Mouse (Mus musculus): ENCODE measurements around the gene Slc37a1. TPM values are rescaled to one million over a fixed set of nuclear protein-coding genes. Genes with fewer than 3 reads are reported as not detected.
"Not testable (repeated sequence)": the region's sequence is repeated elsewhere in the genome, so short reads cannot be mapped to it uniquely, and the experiment has no call there.

The Slc37a1 gene
- polyA plus RNA-seq, 1 experiment from 2014 or later = 6.4 TPM

DNA sequence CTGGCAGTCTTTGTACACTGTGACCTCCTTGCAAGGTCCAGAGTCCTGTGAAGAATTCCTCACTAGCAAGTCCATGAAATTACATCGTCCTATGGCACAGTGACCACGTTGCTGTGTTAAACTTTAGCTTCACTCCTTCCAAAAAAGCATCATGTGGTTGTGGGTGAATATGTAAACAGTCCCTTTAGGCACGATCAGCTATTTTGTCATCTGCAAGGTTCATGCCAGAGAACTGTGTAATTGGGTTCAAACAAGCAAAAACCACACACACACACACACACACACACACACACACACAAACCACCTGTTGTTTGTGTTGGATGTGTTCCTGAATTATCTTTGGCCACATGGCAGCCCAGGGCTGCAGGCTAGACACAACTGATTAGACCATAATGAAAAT, 45.3 kb downstream of the Slc37a1 start:
- no peaks in the 10 kb centered on the region for H3K36me3 ChIP-seq
- H3K27ac ChIP-seq (replicated peaks) = no peak overlapping the region
- H3K9me3 ChIP-seq (replicated peaks) = no peaks in the 10 kb centered on the region
- no peak overlapping the region for H3K4me3 ChIP-seq
- H3K4me1 ChIP-seq = peaks cover 6% of the 10 kb centered on the region; the same call in 1 of the 2 replicates
- H3K27me3 ChIP-seq (ENCODE audit: low read depth, poor library complexity, severe bottlenecking) = no peaks in the 10 kb centered on the region
- WGBS = 72% methylated on average over 3 of the region's 3 CpGs
- no peak for DNase-seq (ENCODE audit: low spot score)

DNA sequence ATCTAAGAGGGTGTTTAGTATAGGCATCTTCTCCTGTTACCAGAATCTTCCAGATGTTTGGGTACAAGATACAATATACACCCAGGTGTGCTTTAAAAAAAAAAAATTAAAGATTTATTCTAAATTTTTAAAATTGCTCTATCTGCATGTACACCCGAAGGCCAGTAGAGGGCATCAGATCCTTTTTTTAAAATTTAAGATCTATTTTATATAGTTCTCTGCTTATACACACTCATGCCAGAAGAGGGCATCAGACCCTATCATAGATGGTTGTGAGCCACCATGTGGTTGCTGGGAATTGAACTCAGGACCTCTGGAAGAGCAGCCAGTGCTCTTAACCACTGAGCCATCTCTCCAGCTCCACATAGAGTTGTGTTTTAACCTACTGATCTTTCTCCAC, 45.7 kb downstream of the Slc37a1 start:
- Histone ChIP-seq H3K4me3 (no peak overlapping the region), H3K4me1 (peaks cover 6% of the 10 kb centered on the region; the same call in 1 of the 2 replicates), H3K9me3 (replicated peaks) (no peaks in the 10 kb centered on the region), H3K27me3 (ENCODE audit: low read depth, poor library complexity, severe bottlenecking) (no peaks in the 10 kb centered on the region), H3K36me3 (no peaks in the 10 kb centered on the region), H3K27ac (replicated peaks) (no peak overlapping the region)
- DNase-seq (ENCODE audit: low spot score) = no peak
- WGBS = 52% methylated on average over 1 of the region's 1 CpGs

DNA sequence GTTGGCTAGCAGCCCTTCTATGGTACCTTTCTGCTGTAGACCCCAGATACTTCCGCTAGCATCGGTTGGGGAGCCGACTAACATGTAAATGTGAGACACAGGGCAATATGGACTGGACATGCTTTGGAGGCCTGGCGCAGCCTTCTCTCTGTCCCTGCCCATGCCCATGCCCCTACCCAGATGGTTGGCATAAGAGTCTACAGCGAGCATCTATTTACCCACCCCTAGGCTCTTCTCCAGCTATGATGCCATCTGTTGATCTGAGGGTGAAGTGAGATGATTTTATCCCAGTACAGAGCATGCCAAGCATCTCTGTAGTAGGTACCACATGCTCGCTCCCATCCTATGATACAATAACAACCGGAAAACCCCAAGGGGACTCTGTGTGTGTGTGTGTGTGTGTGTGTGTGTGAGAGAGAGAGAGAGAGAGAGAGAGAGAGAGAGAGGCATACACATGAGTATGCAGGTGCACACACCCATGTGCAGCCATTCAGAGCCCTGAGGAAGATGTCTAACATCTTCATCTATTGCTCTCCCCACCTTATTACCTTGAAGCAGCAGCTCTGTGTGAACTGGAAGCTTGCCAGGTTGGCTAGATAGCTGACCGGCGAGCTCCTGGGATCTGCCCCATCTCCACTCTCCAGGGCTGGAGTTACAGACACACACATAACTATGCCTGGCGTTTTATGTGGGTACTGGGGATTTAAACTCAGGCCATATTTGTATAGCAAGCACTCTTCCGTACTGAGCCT, 48.1 kb downstream of the Slc37a1 start:
- 91% methylated on average over 11 of the region's 11 CpGs for WGBS
- H3K9me3 ChIP-seq (replicated peaks) = no peaks in the 10 kb centered on the region
- peaks cover 5% of the 10 kb centered on the region; the same call in 1 of the 2 replicates for H3K4me1 ChIP-seq
- H3K27me3 ChIP-seq (ENCODE audit: low read depth, poor library complexity, severe bottlenecking) = no peaks in the 10 kb centered on the region
- DNase-seq (ENCODE audit: low spot score) = no peak
- no peak overlapping the region for H3K27ac ChIP-seq (replicated peaks)
- no peak overlapping the region for H3K4me3 ChIP-seq
- H3K36me3 ChIP-seq = no peaks in the 10 kb centered on the region

DNA sequence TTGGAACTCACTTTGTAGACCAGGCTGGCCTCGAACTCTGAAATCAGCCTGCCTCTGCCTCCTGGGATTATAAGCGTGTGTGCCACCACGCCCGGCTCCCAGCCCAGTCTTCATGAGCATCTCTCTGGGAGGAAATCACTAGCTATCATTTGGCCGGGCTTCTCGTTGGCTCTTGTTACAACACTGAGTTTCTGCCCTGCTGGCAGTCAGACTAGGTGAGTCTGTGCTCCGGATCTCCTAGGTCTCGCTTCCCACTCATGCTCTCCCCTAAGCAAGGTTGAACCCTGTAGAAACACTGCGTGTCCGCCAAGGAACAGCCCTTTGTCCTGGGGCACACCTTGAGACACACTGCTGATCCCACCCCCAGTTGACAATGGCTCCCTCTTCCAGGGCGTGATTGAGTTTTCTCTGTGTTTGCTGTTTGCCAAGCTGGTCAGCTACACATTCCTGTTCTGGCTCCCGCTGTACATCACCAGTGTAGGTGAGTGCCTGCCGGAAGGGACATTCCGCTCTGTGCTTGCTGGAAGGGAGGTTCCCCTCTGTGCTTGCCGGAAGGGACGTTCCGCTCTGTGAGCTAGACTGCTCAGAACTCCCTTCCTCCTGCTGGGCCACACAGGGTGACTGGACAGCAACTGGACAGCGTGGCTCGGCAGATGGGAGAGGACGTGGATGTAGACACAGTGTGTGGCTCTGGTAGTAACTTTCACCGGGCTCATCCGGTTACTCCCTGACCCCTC, 48.9 kb downstream of the Slc37a1 start:
- WGBS = 83% methylated on average over 22 of the region's 22 CpGs
- Histone ChIP-seq H3K27ac (replicated peaks) (0 out of 2 replicates have a peak overlapping the region, but pooled peaks have one; percentile 17), H3K4me1 (no peaks in the 10 kb centered on the region), H3K9me3 (replicated peaks) (no peaks in the 10 kb centered on the region), H3K36me3 (no peaks in the 10 kb centered on the region), H3K4me3 (no peak overlapping the region), H3K27me3 (ENCODE audit: low read depth, poor library complexity, severe bottlenecking) (no peaks in the 10 kb centered on the region)
- no peak for DNase-seq (ENCODE audit: low spot score)

DNA sequence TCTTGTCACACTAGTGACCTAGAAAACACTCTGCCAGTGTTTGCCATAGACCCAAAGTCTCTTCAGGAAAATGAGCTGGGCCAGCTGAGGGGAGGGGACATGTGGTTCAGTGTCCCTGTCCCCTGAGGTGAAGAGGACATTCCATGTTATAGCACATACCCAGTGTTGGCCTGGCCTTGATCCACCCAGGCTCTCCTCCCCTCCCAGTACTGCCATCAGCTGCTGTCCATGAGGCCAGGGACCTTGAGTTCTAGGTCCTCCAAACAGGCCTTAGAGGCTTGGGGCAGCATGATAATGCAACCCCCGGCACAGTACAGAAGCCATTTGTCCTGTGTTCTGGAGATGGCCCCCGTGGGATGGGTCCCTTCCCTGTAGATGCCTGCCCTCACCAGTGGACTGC, 53.2 kb downstream of the Slc37a1 start:
- DNase-seq (ENCODE audit: low spot score) = no peak
- WGBS = 82% methylated on average over 2 of the region's 2 CpGs

DNA sequence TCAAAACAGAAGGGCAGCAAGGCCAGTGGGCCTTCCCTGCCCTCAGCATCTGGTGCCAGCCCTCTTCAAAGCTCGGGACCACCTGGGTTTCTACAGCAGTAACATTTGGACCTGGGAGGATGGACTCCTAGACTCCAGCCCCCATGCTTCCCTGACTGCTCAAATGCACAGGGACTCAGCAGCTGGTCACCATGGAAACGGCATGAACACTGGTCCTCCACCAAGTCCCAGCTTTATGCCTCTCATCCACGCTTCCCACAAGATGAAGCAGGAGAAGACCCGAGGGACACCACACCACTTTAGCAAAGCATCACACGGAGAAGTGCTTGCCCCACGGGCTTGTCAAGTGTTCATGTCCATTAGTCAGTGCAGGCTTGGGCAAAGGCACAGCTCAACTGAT, 55.6 kb downstream of the Slc37a1 start:
- H3K27me3 ChIP-seq (ENCODE audit: low read depth, poor library complexity, severe bottlenecking) = no peaks in the 10 kb centered on the region
- H3K4me1 ChIP-seq = peaks cover 12% of the 10 kb centered on the region
- DNase-seq (ENCODE audit: low spot score) = no peak
- no peaks in the 10 kb centered on the region for H3K9me3 ChIP-seq (replicated peaks)
- no peaks in the 10 kb centered on the region for H3K36me3 ChIP-seq
- 74% methylated on average over 6 of the region's 6 CpGs for WGBS
- H3K4me3 ChIP-seq = no peak overlapping the region
- H3K27ac ChIP-seq (replicated peaks) = no peak overlapping the region

More for the DNA sequence above, 53.2 kb downstream of the Slc37a1 start:
- no peaks in the 10 kb centered on the region for H3K27me3 ChIP-seq (ENCODE audit: low read depth, poor library complexity, severe bottlenecking)
- H3K4me3 ChIP-seq = no peak overlapping the region
- H3K9me3 ChIP-seq (replicated peaks) = no peaks in the 10 kb centered on the region
- H3K27ac ChIP-seq (replicated peaks) = no peak overlapping the region
- peaks cover 12% of the 10 kb centered on the region for H3K4me1 ChIP-seq
- no peaks in the 10 kb centered on the region for H3K36me3 ChIP-seq

DNA sequence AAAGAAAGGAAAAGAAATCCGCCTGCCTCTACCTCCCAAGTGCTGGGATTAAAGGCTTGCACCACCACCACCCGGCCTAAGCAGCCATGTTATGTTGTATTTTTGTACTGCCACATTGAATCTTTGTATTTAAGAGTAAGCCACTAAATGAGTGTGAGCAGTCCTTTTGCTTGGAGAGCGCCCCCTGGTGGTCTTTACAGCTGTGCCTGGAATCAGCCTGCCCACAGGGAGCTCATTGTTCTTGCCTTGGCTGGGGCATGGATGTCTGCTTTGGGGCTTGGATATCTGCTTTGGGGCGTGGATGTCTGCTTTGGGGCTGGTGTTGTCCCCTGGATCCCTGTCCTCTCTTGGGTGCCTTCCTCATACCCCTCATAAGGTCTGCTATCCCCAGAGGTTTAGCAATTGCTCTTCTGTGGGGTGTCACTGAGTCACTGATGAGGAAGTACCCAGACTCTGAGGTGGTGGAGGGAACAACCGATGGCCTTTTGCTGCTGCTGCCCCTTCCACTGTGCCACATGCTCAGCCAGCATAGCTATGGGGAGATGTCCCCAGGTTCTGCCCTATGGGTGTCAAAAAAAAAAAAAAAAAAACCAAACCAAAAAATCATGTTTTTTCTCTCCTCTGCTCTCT, 57.7 kb downstream of the Slc37a1 start:
- Histone ChIP-seq H3K9me3 (replicated peaks) (no peaks in the 10 kb centered on the region), H3K4me3 (no peak overlapping the region), H3K27ac (replicated peaks) (0 out of 2 replicates have a peak overlapping the region, but pooled peaks have one; percentile 33), H3K4me1 (peaks cover 16% of the 10 kb centered on the region), H3K27me3 (ENCODE audit: low read depth, poor library complexity, severe bottlenecking) (no peaks in the 10 kb centered on the region), H3K36me3 (no peaks in the 10 kb centered on the region)
- 40% methylated on average over 5 of the region's 5 CpGs for WGBS
- peak; percentile 75 for DNase-seq (ENCODE audit: low spot score)

DNA sequence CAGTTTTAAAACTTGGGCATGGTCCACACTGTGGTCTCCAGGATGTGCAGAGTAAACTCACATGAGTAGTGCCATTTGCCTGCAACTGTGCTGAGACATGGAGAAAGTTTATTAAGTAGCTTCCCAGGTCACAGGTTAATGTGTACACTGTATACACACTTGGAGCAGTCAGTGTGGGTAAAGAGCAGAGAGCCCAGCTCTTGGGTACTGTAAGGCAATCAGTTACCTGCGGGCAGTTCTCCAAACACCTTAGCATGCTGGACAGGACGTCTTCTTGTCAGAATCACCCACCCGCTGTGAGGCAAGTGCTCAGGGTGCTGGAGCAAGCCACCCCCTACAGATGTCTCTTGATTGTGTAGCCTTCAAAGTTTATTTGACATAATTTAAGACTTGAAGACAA, 58.2 kb downstream of the Slc37a1 start:
- WGBS = 88% methylated on average over 3 of the region's 3 CpGs
- H3K36me3 ChIP-seq = no peaks in the 10 kb centered on the region
- DNase-seq (ENCODE audit: low spot score) = no peak
- H3K9me3 ChIP-seq (replicated peaks) = no peaks in the 10 kb centered on the region
- no peak overlapping the region for H3K4me3 ChIP-seq
- H3K4me1 ChIP-seq = peaks cover 16% of the 10 kb centered on the region
- H3K27me3 ChIP-seq (ENCODE audit: low read depth, poor library complexity, severe bottlenecking) = no peaks in the 10 kb centered on the region
- H3K27ac ChIP-seq (replicated peaks) = no peak overlapping the region

DNA sequence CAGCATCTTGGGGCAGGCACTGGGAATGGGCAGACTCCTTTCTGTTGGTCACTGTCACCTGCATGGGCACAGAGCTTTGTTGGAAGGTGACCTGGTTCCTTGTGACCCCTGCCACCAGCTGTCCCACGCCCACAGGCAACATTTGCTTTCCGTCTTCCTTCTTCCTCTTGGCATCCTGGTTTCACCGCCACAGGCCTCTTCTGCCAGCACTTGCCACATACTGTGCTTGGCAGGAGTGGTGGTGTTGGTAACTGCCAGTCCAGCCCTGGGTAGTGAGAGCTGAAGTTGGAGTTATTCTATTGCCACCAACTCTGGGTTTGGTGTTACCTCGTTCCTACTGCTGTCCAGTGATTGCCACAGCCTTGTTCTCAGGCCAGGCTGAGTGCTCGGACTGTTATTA, 61.5 kb downstream of the Slc37a1 start:
- WGBS = 90% methylated on average over 5 of the region's 5 CpGs
- H3K36me3 ChIP-seq = no peaks in the 10 kb centered on the region
- peaks cover 14% of the 10 kb centered on the region for H3K4me1 ChIP-seq
- no peaks in the 10 kb centered on the region for H3K9me3 ChIP-seq (replicated peaks)
- H3K4me3 ChIP-seq = no peak overlapping the region
- DNase-seq (ENCODE audit: low spot score) = no peak
- H3K27ac ChIP-seq (replicated peaks) = no peak overlapping the region
- no peaks in the 10 kb centered on the region for H3K27me3 ChIP-seq (ENCODE audit: low read depth, poor library complexity, severe bottlenecking)

DNA sequence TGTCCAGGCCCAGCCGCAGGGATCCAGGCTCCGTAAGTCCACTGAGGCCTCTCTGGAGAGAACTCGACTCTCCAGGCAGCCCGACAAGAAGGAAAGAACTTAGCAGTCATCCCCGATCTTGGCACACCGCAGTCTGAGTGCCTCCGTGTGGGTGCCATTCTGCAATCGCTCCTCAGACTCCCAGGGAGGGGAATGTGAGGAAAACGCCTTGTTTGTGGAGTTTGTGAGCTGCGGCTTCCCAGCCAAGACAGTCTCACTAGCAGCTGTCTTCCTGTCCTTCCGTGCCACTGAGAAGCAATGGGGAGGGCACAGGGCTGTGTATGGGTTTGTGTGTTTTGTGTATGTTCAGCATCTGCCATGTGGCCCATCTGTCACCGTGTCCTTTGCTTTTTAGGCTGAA, 62.8 kb downstream of the Slc37a1 start:
- H3K4me3 ChIP-seq = no peak overlapping the region
- 86% methylated on average over 12 of the region's 12 CpGs for WGBS
- peaks cover 14% of the 10 kb centered on the region for H3K4me1 ChIP-seq
- H3K27me3 ChIP-seq (ENCODE audit: low read depth, poor library complexity, severe bottlenecking) = no peaks in the 10 kb centered on the region
- H3K9me3 ChIP-seq (replicated peaks) = no peaks in the 10 kb centered on the region
- no peak overlapping the region for H3K27ac ChIP-seq (replicated peaks)
- H3K36me3 ChIP-seq = no peaks in the 10 kb centered on the region
- no peak for DNase-seq (ENCODE audit: low spot score)

DNA sequence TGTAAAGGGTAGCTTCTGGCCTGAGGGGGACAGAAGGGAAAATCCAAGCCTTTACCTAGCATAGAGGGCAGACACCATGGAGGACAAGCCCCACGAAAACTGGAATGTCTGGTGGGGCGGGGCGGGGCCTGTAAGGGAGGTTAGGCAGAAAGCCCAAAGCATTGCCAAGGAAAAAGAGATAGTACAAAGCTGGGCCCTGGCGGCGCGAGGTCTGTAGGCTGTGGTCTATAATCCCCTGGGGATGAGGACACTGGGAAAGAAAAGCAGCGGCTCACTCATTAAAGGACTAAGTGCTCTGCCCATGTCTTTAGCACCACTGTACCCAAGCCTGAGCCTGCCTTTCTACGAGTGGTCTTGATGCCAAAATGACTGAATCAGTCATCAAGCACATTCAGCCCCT, 65.4 kb downstream of the Slc37a1 start:
- peaks cover 27% of the 10 kb centered on the region for H3K4me1 ChIP-seq
- H3K9me3 ChIP-seq (replicated peaks) = no peaks in the 10 kb centered on the region
- WGBS = 49% methylated on average over 8 of the region's 8 CpGs
- H3K4me3 ChIP-seq = no peak overlapping the region
- no peak overlapping the region; the same call in 1 of the 2 replicates for H3K27ac ChIP-seq (replicated peaks)
- no peak for DNase-seq (ENCODE audit: low spot score)
- no peaks in the 10 kb centered on the region for H3K27me3 ChIP-seq (ENCODE audit: low read depth, poor library complexity, severe bottlenecking)
- no peaks in the 10 kb centered on the region for H3K36me3 ChIP-seq

DNA sequence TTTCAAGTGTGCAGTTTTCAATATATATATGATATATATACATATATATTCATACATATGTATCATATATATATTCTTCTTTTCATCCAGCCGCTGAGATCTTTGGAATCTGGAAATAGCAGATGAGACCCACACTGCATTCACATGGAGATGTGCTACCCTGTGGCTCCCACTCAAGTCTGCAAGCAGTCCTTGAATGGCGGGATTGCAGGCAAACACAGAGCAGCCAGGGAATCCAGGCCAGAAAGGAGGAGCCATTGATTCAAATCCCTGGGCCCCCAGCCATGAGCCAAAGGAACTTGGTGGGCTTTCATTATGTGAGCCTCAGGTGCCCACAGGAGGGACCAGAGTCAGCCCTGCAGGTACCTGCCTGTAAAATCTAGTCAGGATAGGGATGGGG, 66.7 kb downstream of the Slc37a1 start:
- Histone ChIP-seq H3K27ac (replicated peaks) (no peak overlapping the region), H3K27me3 (ENCODE audit: low read depth, poor library complexity, severe bottlenecking) (no peaks in the 10 kb centered on the region), H3K36me3 (no peaks in the 10 kb centered on the region), H3K9me3 (replicated peaks) (no peaks in the 10 kb centered on the region), H3K4me1 (peaks cover 23% of the 10 kb centered on the region), H3K4me3 (no peak overlapping the region)
- no peak for DNase-seq (ENCODE audit: low spot score)
- 84% methylated on average over 2 of the region's 2 CpGs for WGBS

DNA sequence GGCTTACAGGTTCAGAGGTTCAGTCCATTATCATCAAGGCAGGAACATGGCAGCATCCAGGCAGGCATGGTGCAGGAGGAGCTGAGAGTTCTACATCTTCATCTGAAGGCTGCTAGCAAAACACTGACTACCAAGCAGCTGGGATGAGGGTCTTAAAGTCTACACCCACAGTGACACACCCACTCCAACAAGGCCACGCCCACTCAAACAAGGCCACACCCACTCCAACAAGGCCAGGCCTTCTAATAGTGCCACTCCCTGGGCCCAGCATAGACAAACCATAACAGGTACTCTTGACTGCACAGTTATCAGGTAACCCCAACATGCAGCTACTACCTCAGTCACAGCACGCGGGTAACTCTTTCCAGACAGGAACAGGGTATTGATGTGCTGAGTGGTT, 68.1 kb downstream of the Slc37a1 start:
- not testable (repeated sequence) for H3K27ac ChIP-seq (replicated peaks); H3K36me3 ChIP-seq; DNase-seq (ENCODE audit: low spot score); H3K4me3 ChIP-seq; H3K27me3 ChIP-seq (ENCODE audit: low read depth, poor library complexity, severe bottlenecking); H3K9me3 ChIP-seq (replicated peaks)
- WGBS = 80% methylated on average over 3 of the region's 3 CpGs
- H3K4me1 ChIP-seq = peaks cover 23% of the 10 kb centered on the region

Measured in midbrain, embryonic 10.5 days (tissue).